Mouse (Mus musculus): Measurements from ENCODE around the gene Sorcs2. TPM values are rescaled to one million over a fixed set of nuclear protein-coding genes. Genes with fewer than 3 reads are reported as not detected.

Sorcs2 gene
- polyA plus RNA-seq, 1 experiment from 2014 or later, result 6.0 TPM

- H3K4me3 ChIP-seq (ENCODE audit: low read depth, low read length), result no peak overlapping the region
- WGBS, result 43% methylated on average over 23 of the region's 23 CpGs
- no peaks in the 10 kb centered on the region for H3K36me3 ChIP-seq (ENCODE audit: control insufficient read depth, insufficient read depth, low read length)
- peak; percentile 37 for DNase-seq (ENCODE audit: low spot score)
- no peaks in the 10 kb centered on the region; the same call in 1 of the 2 replicates for H3K27me3 ChIP-seq (ENCODE audit: control insufficient read depth, insufficient read depth, low read length)
- no peaks in the 10 kb centered on the region for H3K9me3 ChIP-seq (ENCODE audit: control insufficient read depth, low read length)
- H3K4me1 ChIP-seq (replicated peaks; ENCODE audit: control insufficient read depth, insufficient read depth, low read length), result peaks cover 7% of the 10 kb centered on the region; the same call in 1 of the 2 replicates
- no peak overlapping the region for H3K9ac ChIP-seq (ENCODE audit: low read depth, low read length)
- H3K27ac ChIP-seq (ENCODE audit: low read depth, low read length), result no peak overlapping the region
- ATAC-seq (ENCODE audit: low FRiP score), result peak; percentile 38
- no peak overlapping the region for H3K4me2 ChIP-seq (replicated peaks; ENCODE audit: low read depth, low read length)
Measured at GRCm38 (mm10) chr5:36228405-36229370, 169.3 kb downstream of the Sorcs2 start.

DNA sequence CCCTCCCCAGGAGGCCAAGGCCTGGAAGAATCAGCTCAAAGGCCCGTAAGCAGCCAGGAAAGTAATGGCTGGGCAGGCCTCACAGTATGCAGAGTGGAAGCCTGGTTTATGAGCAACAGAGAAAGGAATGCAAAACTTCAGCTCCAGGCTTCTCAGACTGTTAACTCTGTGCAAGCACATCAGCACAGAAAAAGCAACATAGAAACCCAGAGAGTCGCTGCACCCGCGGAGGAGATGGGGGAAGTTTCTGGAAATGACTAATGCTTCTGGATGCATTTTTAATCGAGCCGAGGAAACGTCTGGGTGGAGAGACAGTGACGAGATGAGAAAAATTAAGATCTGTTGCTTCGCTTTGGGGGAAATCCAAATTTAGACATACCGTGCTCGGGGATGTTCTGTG, 171.6 kb downstream of the Sorcs2 start:
- Histone ChIP-seq H3K4me3 (ENCODE audit: low read depth, low read length) (no peak overlapping the region), H3K9ac (ENCODE audit: low read depth, low read length) (peak overlapping the region; percentile 12; the same call in 1 of the 2 replicates), H3K27me3 (ENCODE audit: control insufficient read depth, insufficient read depth, low read length) (no peaks in the 10 kb centered on the region), H3K36me3 (ENCODE audit: control insufficient read depth, insufficient read depth, low read length) (no peaks in the 10 kb centered on the region), H3K4me1 (replicated peaks; ENCODE audit: control insufficient read depth, insufficient read depth, low read length) (peaks cover 7% of the 10 kb centered on the region; the same call in 1 of the 2 replicates), H3K4me2 (replicated peaks; ENCODE audit: low read depth, low read length) (no peak overlapping the region), H3K27ac (ENCODE audit: low read depth, low read length) (no peak overlapping the region), H3K9me3 (ENCODE audit: control insufficient read depth, low read length) (no peaks in the 10 kb centered on the region)
- no peak for DNase-seq (ENCODE audit: low spot score)
- no peak for ATAC-seq (ENCODE audit: low FRiP score)
- 72% methylated on average over 11 of the region's 11 CpGs for WGBS

DNA sequence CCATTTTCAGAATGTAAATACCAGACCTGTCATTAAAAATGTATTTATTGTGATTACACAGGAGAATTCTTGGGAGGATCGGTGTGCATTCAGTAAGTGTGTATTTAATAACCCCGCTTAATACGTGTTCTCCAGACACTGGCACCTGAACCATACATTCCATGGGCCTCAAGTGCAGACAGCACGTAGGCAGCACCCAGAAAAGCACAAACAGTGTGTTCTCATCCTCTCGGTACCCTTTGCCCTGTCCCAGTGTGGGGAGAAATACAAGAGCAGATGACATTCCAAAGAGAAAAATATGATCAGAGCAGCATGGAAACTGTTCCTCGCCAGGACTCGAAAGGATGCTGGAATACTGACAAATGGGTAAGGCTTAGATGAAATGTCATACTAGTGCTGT, 172.1 kb downstream of the Sorcs2 start:
- DNase-seq (ENCODE audit: low spot score) (no peak), ATAC-seq (ENCODE audit: low FRiP score) (no peak)
- Histone ChIP-seq H3K9ac (ENCODE audit: low read depth, low read length) (no peak overlapping the region; the same call in 1 of the 2 replicates), H3K27me3 (ENCODE audit: control insufficient read depth, insufficient read depth, low read length) (no peaks in the 10 kb centered on the region), H3K4me2 (replicated peaks; ENCODE audit: low read depth, low read length) (no peak overlapping the region), H3K9me3 (ENCODE audit: control insufficient read depth, low read length) (no peaks in the 10 kb centered on the region), H3K4me1 (replicated peaks; ENCODE audit: control insufficient read depth, insufficient read depth, low read length) (peaks cover 7% of the 10 kb centered on the region; the same call in 1 of the 2 replicates), H3K27ac (ENCODE audit: low read depth, low read length) (no peak overlapping the region), H3K4me3 (ENCODE audit: low read depth, low read length) (no peak overlapping the region), H3K36me3 (ENCODE audit: control insufficient read depth, insufficient read depth, low read length) (no peaks in the 10 kb centered on the region)
- 78% methylated on average over 7 of the region's 7 CpGs for WGBS

DNA sequence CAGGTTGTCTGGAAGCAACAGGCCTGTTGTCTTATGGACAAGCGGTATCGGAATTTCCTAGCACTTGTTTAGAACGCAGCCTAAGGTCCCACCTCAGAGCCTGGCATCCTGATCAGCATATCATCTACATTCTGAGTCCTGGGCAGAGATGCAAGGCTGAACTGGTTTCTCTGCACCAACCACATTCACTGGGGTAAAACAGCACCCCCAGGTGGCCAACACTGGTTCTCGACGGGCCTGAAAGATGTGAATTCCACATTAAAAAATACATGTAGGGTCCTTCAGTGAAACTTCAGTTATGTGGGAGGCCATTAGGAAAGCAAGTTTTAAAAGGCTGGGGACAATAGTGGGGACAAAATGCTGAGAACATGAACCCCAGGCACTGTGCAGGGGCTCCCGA, 174.2 kb downstream of the Sorcs2 start:
- 66% methylated on average over 6 of the region's 6 CpGs for WGBS
- Histone ChIP-seq H3K9ac (ENCODE audit: low read depth, low read length) (no peak overlapping the region), H3K9me3 (ENCODE audit: control insufficient read depth, low read length) (no peaks in the 10 kb centered on the region), H3K4me3 (ENCODE audit: low read depth, low read length) (no peak overlapping the region), H3K36me3 (ENCODE audit: control insufficient read depth, insufficient read depth, low read length) (no peaks in the 10 kb centered on the region), H3K4me2 (replicated peaks; ENCODE audit: low read depth, low read length) (no peak overlapping the region), H3K27ac (ENCODE audit: low read depth, low read length) (no peak overlapping the region), H3K27me3 (ENCODE audit: control insufficient read depth, insufficient read depth, low read length) (no peaks in the 10 kb centered on the region), H3K4me1 (replicated peaks; ENCODE audit: control insufficient read depth, insufficient read depth, low read length) (peaks cover 4% of the 10 kb centered on the region; the same call in 1 of the 2 replicates)
- ATAC-seq (ENCODE audit: low FRiP score) (0 out of 2 replicates have a peak, but pooled peaks have one; percentile 4), DNase-seq (ENCODE audit: low spot score) (peak; percentile 74)

GRCm38 (mm10) chr5:36220626-36221025, 177.3 kb downstream of the Sorcs2 start:
- Histone ChIP-seq H3K4me2 (replicated peaks; ENCODE audit: low read depth, low read length) (no peak overlapping the region), H3K9me3 (ENCODE audit: control insufficient read depth, low read length) (no peaks in the 10 kb centered on the region), H3K9ac (ENCODE audit: low read depth, low read length) (no peak overlapping the region), H3K36me3 (ENCODE audit: control insufficient read depth, insufficient read depth, low read length) (no peaks in the 10 kb centered on the region), H3K27me3 (ENCODE audit: control insufficient read depth, insufficient read depth, low read length) (no peaks in the 10 kb centered on the region), H3K27ac (ENCODE audit: low read depth, low read length) (no peak overlapping the region), H3K4me3 (ENCODE audit: low read depth, low read length) (no peak overlapping the region), H3K4me1 (replicated peaks; ENCODE audit: control insufficient read depth, insufficient read depth, low read length) (no peaks in the 10 kb centered on the region; the same call in 1 of the 2 replicates)
- DNase-seq (ENCODE audit: low spot score), result no peak
- ATAC-seq (ENCODE audit: low FRiP score), result no peak
- 60% methylated on average over 6 of the region's 6 CpGs for WGBS

DNA sequence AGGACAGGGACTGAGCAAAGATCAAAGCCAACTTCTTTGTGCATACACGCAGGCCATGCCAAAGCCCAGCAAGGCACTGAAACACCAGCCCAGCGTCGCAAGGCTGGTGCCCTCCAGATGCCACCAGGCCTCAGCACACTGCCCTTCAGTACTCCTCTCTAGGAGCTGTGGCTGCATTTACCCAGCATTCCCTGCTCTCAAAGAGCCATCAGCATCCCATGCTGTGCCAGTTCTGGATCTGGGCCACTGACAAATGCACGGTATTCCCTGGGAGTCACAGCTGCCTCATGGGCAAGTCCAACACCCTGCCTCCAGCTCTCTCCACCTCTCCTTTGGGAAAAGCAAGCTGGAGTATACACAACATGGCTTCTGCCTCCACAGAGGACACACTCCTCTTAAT, 177.8 kb downstream of the Sorcs2 start:
- H3K4me2 ChIP-seq (replicated peaks; ENCODE audit: low read depth, low read length), result no peak overlapping the region
- H3K9ac ChIP-seq (ENCODE audit: low read depth, low read length), result no peak overlapping the region
- 83% methylated on average over 4 of the region's 4 CpGs for WGBS
- no peak overlapping the region for H3K4me3 ChIP-seq (ENCODE audit: low read depth, low read length)
- DNase-seq (ENCODE audit: low spot score) (no peak), ATAC-seq (ENCODE audit: low FRiP score) (no peak)
- no peaks in the 10 kb centered on the region; the same call in 1 of the 2 replicates for H3K4me1 ChIP-seq (replicated peaks; ENCODE audit: control insufficient read depth, insufficient read depth, low read length)
- no peaks in the 10 kb centered on the region for H3K36me3 ChIP-seq (ENCODE audit: control insufficient read depth, insufficient read depth, low read length)
- H3K27ac ChIP-seq (ENCODE audit: low read depth, low read length), result no peak overlapping the region
- H3K9me3 ChIP-seq (ENCODE audit: control insufficient read depth, low read length), result no peaks in the 10 kb centered on the region
- no peaks in the 10 kb centered on the region for H3K27me3 ChIP-seq (ENCODE audit: control insufficient read depth, insufficient read depth, low read length)

DNA sequence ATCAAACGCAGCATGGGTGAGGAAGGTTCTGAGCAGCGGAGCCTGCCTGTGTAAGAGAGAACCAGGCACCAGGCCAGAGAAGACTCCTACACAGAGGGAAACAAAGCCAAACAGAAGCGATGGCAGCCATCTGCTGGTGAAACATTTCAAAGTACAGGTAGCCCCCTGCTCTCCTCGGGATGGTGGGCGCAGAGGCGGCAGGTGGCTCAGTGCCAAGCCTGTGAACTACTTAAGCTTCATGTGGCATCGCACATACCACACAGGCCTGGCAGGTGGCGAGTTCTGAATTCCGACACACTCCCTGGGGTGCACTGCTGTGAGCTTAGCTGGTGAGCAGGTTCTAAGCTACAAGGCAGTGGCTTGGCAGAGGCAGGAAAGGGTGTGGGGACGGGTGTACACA, 184.6 kb downstream of the Sorcs2 start:
- no peak overlapping the region for H3K9ac ChIP-seq (ENCODE audit: low read depth, low read length)
- no peak overlapping the region for H3K27ac ChIP-seq (ENCODE audit: low read depth, low read length)
- H3K27me3 ChIP-seq (ENCODE audit: control insufficient read depth, insufficient read depth, low read length), result no peaks in the 10 kb centered on the region
- H3K4me2 ChIP-seq (replicated peaks; ENCODE audit: low read depth, low read length), result no peak overlapping the region
- H3K9me3 ChIP-seq (ENCODE audit: control insufficient read depth, low read length), result no peaks in the 10 kb centered on the region
- WGBS, result 91% methylated on average over 10 of the region's 10 CpGs
- no peaks in the 10 kb centered on the region for H3K36me3 ChIP-seq (ENCODE audit: control insufficient read depth, insufficient read depth, low read length)
- ATAC-seq (ENCODE audit: low FRiP score) (no peak), DNase-seq (ENCODE audit: low spot score) (no peak)
- H3K4me3 ChIP-seq (ENCODE audit: low read depth, low read length), result no peak overlapping the region
- no peaks in the 10 kb centered on the region for H3K4me1 ChIP-seq (replicated peaks; ENCODE audit: control insufficient read depth, insufficient read depth, low read length)

GRCm38 (mm10) chr5:36208803-36209202, 189.1 kb downstream of the Sorcs2 start:
- H3K4me1 ChIP-seq (replicated peaks; ENCODE audit: control insufficient read depth, insufficient read depth, low read length), result no peaks in the 10 kb centered on the region
- no peak for DNase-seq (ENCODE audit: low spot score)
- H3K4me3 ChIP-seq (ENCODE audit: low read depth, low read length), result no peak overlapping the region
- H3K9ac ChIP-seq (ENCODE audit: low read depth, low read length), result no peak overlapping the region
- H3K4me2 ChIP-seq (replicated peaks; ENCODE audit: low read depth, low read length), result no peak overlapping the region
- no peaks in the 10 kb centered on the region for H3K36me3 ChIP-seq (ENCODE audit: control insufficient read depth, insufficient read depth, low read length)
- ATAC-seq (ENCODE audit: low FRiP score), result no peak
- no peak overlapping the region for H3K27ac ChIP-seq (ENCODE audit: low read depth, low read length)
- H3K27me3 ChIP-seq (ENCODE audit: control insufficient read depth, insufficient read depth, low read length), result no peaks in the 10 kb centered on the region
- no peaks in the 10 kb centered on the region for H3K9me3 ChIP-seq (ENCODE audit: control insufficient read depth, low read length)
- WGBS, result 91% methylated on average over 3 of the region's 3 CpGs

DNA sequence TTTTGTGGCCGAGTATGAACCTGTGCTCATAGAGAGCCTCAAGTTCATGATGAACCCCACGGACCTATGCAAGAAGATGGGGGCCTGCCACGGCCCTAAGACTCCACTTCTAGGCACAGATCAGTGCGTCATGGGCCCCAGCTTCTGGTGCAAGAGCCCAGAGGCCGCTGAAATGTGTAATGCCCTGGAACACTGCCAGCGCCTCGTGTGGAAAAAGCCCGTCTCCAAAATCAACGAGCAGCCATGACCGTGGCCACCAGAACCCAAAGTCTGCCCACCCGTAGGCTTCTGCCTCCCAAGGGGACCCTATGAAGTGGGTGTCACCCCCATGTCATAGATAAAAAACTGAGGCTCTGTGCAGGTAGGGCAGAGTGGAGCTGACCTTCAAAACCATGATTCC, 192.5 kb downstream of the Sorcs2 start:
- 91% methylated on average over 11 of the region's 11 CpGs for WGBS
- no peaks in the 10 kb centered on the region for H3K4me1 ChIP-seq (replicated peaks; ENCODE audit: control insufficient read depth, insufficient read depth, low read length)
- no peak overlapping the region for H3K27ac ChIP-seq (ENCODE audit: low read depth, low read length)
- H3K4me3 ChIP-seq (ENCODE audit: low read depth, low read length), result no peak overlapping the region
- no peak overlapping the region for H3K4me2 ChIP-seq (replicated peaks; ENCODE audit: low read depth, low read length)
- no peaks in the 10 kb centered on the region for H3K27me3 ChIP-seq (ENCODE audit: control insufficient read depth, insufficient read depth, low read length)
- H3K9ac ChIP-seq (ENCODE audit: low read depth, low read length), result no peak overlapping the region
- H3K9me3 ChIP-seq (ENCODE audit: control insufficient read depth, low read length), result no peaks in the 10 kb centered on the region
- ATAC-seq (ENCODE audit: low FRiP score) (no peak), DNase-seq (ENCODE audit: low spot score) (no peak)
- H3K36me3 ChIP-seq (ENCODE audit: control insufficient read depth, insufficient read depth, low read length), result no peaks in the 10 kb centered on the region
